Mouse (Mus musculus): ENCODE measurements around the gene Tomm70a. TPM values are rescaled to one million over a fixed set of nuclear protein-coding genes. Genes with fewer than 3 reads are reported as not detected.
"Not testable (repeated sequence)": the region's sequence is repeated elsewhere in the genome, so short reads cannot be mapped to it uniquely, and the experiment has no call there.

The Tomm70a gene
- polyA plus RNA-seq, 2 experiments, result 31.1 to 47.6 TPM

DNA sequence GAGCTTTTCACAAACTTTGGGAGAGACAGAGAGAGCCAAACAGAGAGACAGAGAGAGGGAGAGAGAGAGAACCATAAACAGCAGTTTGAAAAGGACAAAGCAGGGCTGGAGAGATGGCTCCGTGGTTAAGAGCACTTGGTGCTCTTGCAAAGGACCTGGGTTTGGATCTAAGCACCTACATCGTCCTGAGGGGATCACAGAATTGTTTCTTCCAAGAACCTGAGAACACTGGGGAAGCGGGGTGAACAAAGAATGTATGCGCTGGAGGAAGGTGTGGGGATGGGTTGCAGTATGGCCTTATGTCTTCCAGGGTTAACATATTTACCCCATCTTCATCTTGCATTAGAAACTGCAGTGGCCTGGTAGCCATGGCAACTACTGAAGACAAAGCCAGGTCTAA is 46.7 kb downstream of the Tomm70a start:
- Histone ChIP-seq H3K9ac (ENCODE audit: low read depth, low read length, severe bottlenecking) (no peak overlapping the region), H3K4me2 (replicated peaks; ENCODE audit: low read depth, low read length, severe bottlenecking) (no peak overlapping the region), H3K9me3 (ENCODE audit: control insufficient read depth, low read length) (no peaks in the 10 kb centered on the region), H3K36me3 (ENCODE audit: control insufficient read depth, insufficient read depth, low read length) (peaks cover 37% of the 10 kb centered on the region), H3K4me3 (replicated peaks; ENCODE audit: low read length) (no peak overlapping the region), H3K27me3 (ENCODE audit: control insufficient read depth, insufficient read depth, low read length) (no peaks in the 10 kb centered on the region), H3K4me1 (ENCODE audit: control insufficient read depth, insufficient read depth, low read length) (peaks cover 3% of the 10 kb centered on the region; the same call in 1 of the 2 replicates), H3K27ac (replicated peaks; ENCODE audit: low read depth, low read length) (no peak overlapping the region)
- no peak for TF ChIP-seq POLR2A (IDR thresholded peaks at IDR 0.05; ENCODE audit: borderline replicate concordance, extremely low read depth, insufficient read depth, insufficient read length)
- DNase-seq (ENCODE audit: low spot score) (no peak), ATAC-seq (ENCODE audit: low FRiP score, low read depth) (no peak)
- 82% methylated on average over 4 of the region's 4 CpGs for WGBS

DNA sequence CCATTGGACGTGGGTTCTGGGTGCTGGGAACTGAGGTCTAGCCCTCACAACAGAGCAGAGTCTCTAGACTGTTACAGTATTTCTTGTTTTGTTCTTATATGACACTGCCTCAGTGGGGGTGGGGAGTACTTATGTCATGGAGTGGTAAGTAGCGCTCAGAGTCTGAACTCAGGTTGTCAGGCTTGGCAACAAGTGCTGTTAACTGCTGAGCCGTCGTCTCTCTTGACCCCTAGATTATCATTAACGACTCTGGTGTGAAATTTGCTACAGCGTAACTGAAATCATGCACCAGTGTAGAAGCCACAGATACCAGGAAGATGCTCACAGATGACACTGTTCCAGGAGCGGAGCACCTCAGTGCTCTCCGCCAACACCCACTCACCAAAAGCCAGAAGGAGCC is 49.7 kb downstream of the Tomm70a start:
- Histone ChIP-seq H3K27ac (replicated peaks; ENCODE audit: low read depth, low read length) (no peak overlapping the region), H3K9ac (ENCODE audit: low read depth, low read length, severe bottlenecking) (no peak overlapping the region), H3K36me3 (ENCODE audit: control insufficient read depth, insufficient read depth, low read length) (peaks cover 34% of the 10 kb centered on the region), H3K9me3 (ENCODE audit: control insufficient read depth, low read length) (no peaks in the 10 kb centered on the region), H3K27me3 (ENCODE audit: control insufficient read depth, insufficient read depth, low read length) (no peaks in the 10 kb centered on the region), H3K4me2 (replicated peaks; ENCODE audit: low read depth, low read length, severe bottlenecking) (no peak overlapping the region), H3K4me3 (replicated peaks; ENCODE audit: low read length) (no peak overlapping the region), H3K4me1 (ENCODE audit: control insufficient read depth, insufficient read depth, low read length) (no peaks in the 10 kb centered on the region; the same call in 1 of the 2 replicates)
- no peak for ATAC-seq (ENCODE audit: low FRiP score, low read depth)
- WGBS, result 93% methylated on average over 8 of the region's 8 CpGs
- no peak for TF ChIP-seq POLR2A (IDR thresholded peaks at IDR 0.05; ENCODE audit: borderline replicate concordance, extremely low read depth, insufficient read depth, insufficient read length)
- no peak for DNase-seq (ENCODE audit: low spot score)

DNA sequence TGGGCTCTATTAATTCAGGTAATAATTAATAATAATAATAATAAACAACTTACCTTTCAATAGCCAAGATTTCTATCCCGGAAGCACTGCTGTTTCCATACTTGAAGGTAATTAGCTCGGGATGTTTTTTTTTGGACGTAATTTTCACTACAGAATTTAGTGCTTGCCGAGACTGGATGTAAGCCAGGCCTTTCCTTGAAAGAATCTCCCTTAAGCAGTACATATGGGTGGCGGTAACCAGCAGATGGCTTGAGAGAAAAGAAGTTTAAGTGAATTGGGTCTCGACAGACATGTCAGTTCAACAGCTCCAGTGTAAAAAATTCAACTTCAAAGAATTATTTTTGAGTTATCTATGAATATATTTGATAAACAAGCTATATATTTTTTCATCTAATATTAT is 50.1 kb downstream of the Tomm70a start:
- Histone ChIP-seq H3K9me3 (ENCODE audit: control insufficient read depth, low read length) (no peaks in the 10 kb centered on the region), H3K9ac (ENCODE audit: low read depth, low read length, severe bottlenecking) (no peak overlapping the region), H3K4me2 (replicated peaks; ENCODE audit: low read depth, low read length, severe bottlenecking) (no peak overlapping the region), H3K36me3 (ENCODE audit: control insufficient read depth, insufficient read depth, low read length) (peaks cover 38% of the 10 kb centered on the region), H3K27ac (replicated peaks; ENCODE audit: low read depth, low read length) (no peak overlapping the region), H3K4me1 (ENCODE audit: control insufficient read depth, insufficient read depth, low read length) (no peaks in the 10 kb centered on the region; the same call in 1 of the 2 replicates), H3K4me3 (replicated peaks; ENCODE audit: low read length) (no peak overlapping the region), H3K27me3 (ENCODE audit: control insufficient read depth, insufficient read depth, low read length) (no peaks in the 10 kb centered on the region)
- TF ChIP-seq POLR2A (IDR thresholded peaks at IDR 0.05; ENCODE audit: borderline replicate concordance, extremely low read depth, insufficient read depth, insufficient read length), result no peak
- ATAC-seq (ENCODE audit: low FRiP score, low read depth) (no peak), DNase-seq (ENCODE audit: low spot score) (no peak)
- 77% methylated on average over 6 of the region's 6 CpGs for WGBS

DNA sequence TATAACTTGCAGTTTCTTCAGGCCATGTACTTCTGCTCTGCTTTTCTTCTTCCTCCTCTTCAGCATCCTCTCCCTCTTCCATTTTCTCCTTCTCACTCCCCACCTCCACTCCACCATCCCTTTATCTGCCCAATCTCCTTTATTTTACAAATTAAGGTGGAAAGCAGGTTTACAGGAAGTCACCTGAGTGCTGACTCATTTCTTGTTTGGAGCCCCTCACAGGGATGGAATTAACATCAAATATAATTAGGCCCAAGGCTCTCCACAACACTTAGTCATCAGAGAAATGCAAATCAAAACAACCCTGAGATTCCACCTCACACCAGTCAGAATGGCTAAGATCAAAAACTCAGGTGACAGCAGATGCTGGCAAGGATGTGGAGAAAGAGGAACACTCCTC is 53.0 kb downstream of the Tomm70a start:
- H3K9me3 ChIP-seq (ENCODE audit: control insufficient read depth, low read length); ATAC-seq (ENCODE audit: low FRiP score, low read depth); H3K27me3 ChIP-seq (ENCODE audit: control insufficient read depth, insufficient read depth, low read length); H3K4me2 ChIP-seq (replicated peaks; ENCODE audit: low read depth, low read length, severe bottlenecking); H3K4me1 ChIP-seq (ENCODE audit: control insufficient read depth, insufficient read depth, low read length); H3K4me3 ChIP-seq (replicated peaks; ENCODE audit: low read length); H3K27ac ChIP-seq (replicated peaks; ENCODE audit: low read depth, low read length); H3K9ac ChIP-seq (ENCODE audit: low read depth, low read length, severe bottlenecking); DNase-seq (ENCODE audit: low spot score): not testable (repeated sequence)
- peaks cover 49% of the 10 kb centered on the region for H3K36me3 ChIP-seq (ENCODE audit: control insufficient read depth, insufficient read depth, low read length)

DNA sequence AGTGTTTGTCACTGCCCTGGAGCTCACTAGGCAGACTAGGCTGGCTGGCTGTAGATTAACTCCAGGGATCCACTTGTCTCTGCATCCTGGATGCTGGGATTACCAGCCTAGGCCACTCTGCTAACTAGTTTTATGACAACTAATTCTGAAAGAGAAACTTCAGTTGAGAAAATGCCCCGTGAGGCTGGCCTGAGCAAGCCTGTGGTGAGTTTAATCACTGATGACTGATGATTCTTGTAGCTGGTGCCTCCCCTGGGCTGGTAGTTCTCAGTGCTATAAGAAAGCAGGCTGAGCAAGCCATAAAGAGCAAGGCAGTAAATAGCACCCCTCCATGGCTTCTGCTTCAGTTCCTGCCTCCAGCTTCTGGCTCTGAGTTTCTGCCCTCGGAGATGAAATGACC is 54.2 kb downstream of the Tomm70a start:
- no peak overlapping the region for H3K9ac ChIP-seq (ENCODE audit: low read depth, low read length, severe bottlenecking)
- H3K27me3 ChIP-seq (ENCODE audit: control insufficient read depth, insufficient read depth, low read length), result no peaks in the 10 kb centered on the region
- H3K4me1 ChIP-seq (ENCODE audit: control insufficient read depth, insufficient read depth, low read length), result no peaks in the 10 kb centered on the region
- no peak overlapping the region for H3K4me2 ChIP-seq (replicated peaks; ENCODE audit: low read depth, low read length, severe bottlenecking)
- H3K36me3 ChIP-seq (ENCODE audit: control insufficient read depth, insufficient read depth, low read length), result peaks cover 53% of the 10 kb centered on the region
- H3K9me3 ChIP-seq (ENCODE audit: control insufficient read depth, low read length), result no peaks in the 10 kb centered on the region
- ATAC-seq (ENCODE audit: low FRiP score, low read depth), result no peak
- no peak for DNase-seq (ENCODE audit: low spot score)
- TF ChIP-seq POLR2A (IDR thresholded peaks at IDR 0.05; ENCODE audit: borderline replicate concordance, extremely low read depth, insufficient read depth, insufficient read length), result no peak
- H3K27ac ChIP-seq (replicated peaks; ENCODE audit: low read depth, low read length), result no peak overlapping the region
- 65% methylated on average over 2 of the region's 2 CpGs for WGBS
- H3K4me3 ChIP-seq (replicated peaks; ENCODE audit: low read length), result no peak overlapping the region

DNA sequence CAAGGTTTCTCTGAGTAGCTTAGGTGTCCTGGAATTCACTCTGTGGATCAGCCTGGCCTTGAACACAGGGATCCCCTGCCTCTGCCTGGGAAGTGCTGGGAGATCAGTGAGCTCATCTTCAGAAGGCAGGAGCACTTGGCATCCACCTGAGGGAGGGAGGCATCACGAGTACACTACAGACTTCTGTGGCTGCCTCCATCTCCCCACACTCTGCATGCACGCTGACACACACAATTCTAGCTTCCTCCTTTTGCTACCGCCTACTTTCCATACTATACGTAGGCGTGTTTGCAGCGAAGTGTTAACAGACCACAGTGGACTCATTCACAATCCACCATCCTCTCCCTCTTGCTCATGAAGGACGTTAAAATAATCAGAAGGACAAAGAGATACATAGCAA is 54.8 kb downstream of the Tomm70a start:
- no peaks in the 10 kb centered on the region for H3K27me3 ChIP-seq (ENCODE audit: control insufficient read depth, insufficient read depth, low read length)
- no peak overlapping the region for H3K9ac ChIP-seq (ENCODE audit: low read depth, low read length, severe bottlenecking)
- H3K4me3 ChIP-seq (replicated peaks; ENCODE audit: low read length), result no peak overlapping the region
- no peaks in the 10 kb centered on the region for H3K4me1 ChIP-seq (ENCODE audit: control insufficient read depth, insufficient read depth, low read length)
- ATAC-seq (ENCODE audit: low FRiP score, low read depth), result no peak
- no peak for DNase-seq (ENCODE audit: low spot score)
- H3K9me3 ChIP-seq (ENCODE audit: control insufficient read depth, low read length), result no peaks in the 10 kb centered on the region
- TF ChIP-seq POLR2A (IDR thresholded peaks at IDR 0.05; ENCODE audit: borderline replicate concordance, extremely low read depth, insufficient read depth, insufficient read length), result no peak
- H3K4me2 ChIP-seq (replicated peaks; ENCODE audit: low read depth, low read length, severe bottlenecking), result no peak overlapping the region
- peaks cover 53% of the 10 kb centered on the region for H3K36me3 ChIP-seq (ENCODE audit: control insufficient read depth, insufficient read depth, low read length)
- no peak overlapping the region for H3K27ac ChIP-seq (replicated peaks; ENCODE audit: low read depth, low read length)
- 89% methylated on average over 7 of the region's 7 CpGs for WGBS
